Comparison of ENCODE assay signal across 18 mouse cellular contexts in the genomic region with DNA sequence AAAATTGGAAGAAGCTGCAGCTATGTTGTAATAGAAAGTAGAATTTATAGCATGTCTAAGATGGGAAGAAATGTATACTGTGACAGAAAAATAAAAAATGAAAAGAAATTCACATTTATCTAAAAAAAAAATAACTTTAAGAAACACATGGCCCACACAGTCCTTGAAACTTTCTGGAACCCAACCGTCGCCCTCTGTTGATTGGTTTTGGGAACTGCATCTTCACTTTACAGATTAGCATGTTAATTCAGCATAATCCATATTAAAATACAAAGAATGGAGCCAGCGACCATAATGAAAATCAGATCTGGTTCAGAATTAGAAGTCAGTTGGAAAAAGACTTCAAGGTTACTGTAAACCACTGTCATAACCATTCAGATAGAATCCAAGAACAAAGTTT.
A peak's percentile ranks its signal among the peaks of the same experiment; 100 is the strongest.
DNase-seq lines count a peak whose midpoint lies in the region; ATAC-seq and TF ChIP-seq lines count a peak whose summit lies in the region.
"Had no signal": no experiment of that assay in that cellular context is flagged by ENCODE, and none has a peak within 500 bp of the region (broad histone marks: within the 10 kb centered on the region; RNA-seq: fewer than 3 reads in every experiment).

No protein-coding gene starts in this region.

- 42% methylated on average over 3 of the region's 3 CpGs for WGBS in embryonic facial prominence, embryonic 14.5 days

- intact Hi-C loops in left cerebral cortex, adult 2 months (cut with DNase I), result no loop called here
- intact Hi-C loops in left cerebral cortex, postnatal 14 days (cut with DNase I), result no loop called here

- H3K27me3 ChIP-seq in E14TG2a.4 (ENCODE audit: insufficient read depth, low read length), result no peaks in the 10 kb centered on the region
- H3K27me3 ChIP-seq in embryonic facial prominence, embryonic 14.5 days (replicated peaks; ENCODE audit: control insufficient read depth, insufficient read depth, low read length), result no peaks in the 10 kb centered on the region
- H3K27me3 ChIP-seq: embryonic facial prominence, embryonic 13.5 days; heart, embryonic 15.5 days; hindbrain, embryonic 13.5 days had no signal

- no peak overlapping the region for H3K4me3 ChIP-seq in left cerebral cortex, adult 2 months
- H3K4me3 ChIP-seq in E14TG2a.4 (replicated peaks; ENCODE audit: low read length), result no peak overlapping the region
- no peak overlapping the region for H3K4me3 ChIP-seq in embryonic facial prominence, embryonic 14.5 days (ENCODE audit: low read depth, low read length)
- H3K4me3 ChIP-seq: embryonic facial prominence, embryonic 13.5 days; forebrain, embryonic 10.5 days; heart, embryonic 15.5 days; hindbrain, embryonic 13.5 days; midbrain, embryonic 10.5 days had no signal

- TF ChIP-seq CTCF in left cerebral cortex, adult 2 months (IDR thresholded peaks at IDR 0.05), result peak; percentile 46
- peak; percentile 29; the same call in 1 of the 2 replicates for TF ChIP-seq CTCF in E14TG2a.4 (conservative IDR thresholded peaks at IDR 0.05; ENCODE audit: low read length)

- H3K4me2 ChIP-seq in embryonic facial prominence, embryonic 14.5 days (ENCODE audit: low read depth, low read length), result no peak overlapping the region
- H3K4me2 ChIP-seq: embryonic facial prominence, embryonic 13.5 days; heart, embryonic 15.5 days; hindbrain, embryonic 13.5 days had no signal

- no peak overlapping the region for H3K27ac ChIP-seq in left cerebral cortex, adult 2 months
- H3K27ac ChIP-seq in embryonic facial prominence, embryonic 14.5 days (replicated peaks; ENCODE audit: low read depth, low read length), result no peak overlapping the region
- H3K27ac ChIP-seq: embryonic facial prominence, embryonic 13.5 days; forebrain, embryonic 10.5 days; heart, embryonic 15.5 days; hindbrain, embryonic 13.5 days; midbrain, embryonic 10.5 days had no signal

- DNase-seq in frontal cortex, postnatal 10 days (ENCODE audit: low spot score in 2 of 2), result no peak
- DNase-seq in left cerebral cortex, adult 2 months (ENCODE audit: extremely low spot score in 1 of 2, low spot score in 2 of 2), result no peak
- no peak for DNase-seq in left cerebral cortex, postnatal 14 days (ENCODE audit: low spot score in 2 of 2)
- peak; percentile 73 for DNase-seq in embryonic facial prominence, embryonic 14.5 days (ENCODE audit: low spot score)
- DNase-seq in testis, postnatal 14 days (ENCODE audit: low spot score), result no peak
- no peak for DNase-seq in ovary, postnatal 10 days (ENCODE audit: low spot score)
- DNase-seq: adrenal gland, adult 8-10 months; cerebellum, adult 9-11 months; heart, adult 11 months; kidney, adult 2 months; lung, postnatal 10 days had no signal

- H3K4me1 ChIP-seq in E14TG2a.4 (replicated peaks; ENCODE audit: low read depth, low read length), result no peaks in the 10 kb centered on the region
- H3K4me1 ChIP-seq in embryonic facial prominence, embryonic 14.5 days (ENCODE audit: control insufficient read depth, insufficient read depth, low read length), result no peaks in the 10 kb centered on the region
- H3K4me1 ChIP-seq: embryonic facial prominence, embryonic 13.5 days; forebrain, embryonic 10.5 days; heart, embryonic 15.5 days; hindbrain, embryonic 13.5 days; midbrain, embryonic 10.5 days had no signal

- H3K36me3 ChIP-seq in E14TG2a.4 (ENCODE audit: insufficient read depth, low read length), result no peaks in the 10 kb centered on the region
- H3K36me3 ChIP-seq in embryonic facial prominence, embryonic 14.5 days (ENCODE audit: control insufficient read depth, insufficient read depth, low read length), result no peaks in the 10 kb centered on the region
- H3K36me3 ChIP-seq: embryonic facial prominence, embryonic 13.5 days; forebrain, embryonic 10.5 days; heart, embryonic 15.5 days; hindbrain, embryonic 13.5 days; midbrain, embryonic 10.5 days had no signal

- no peaks in the 10 kb centered on the region for H3K9me3 ChIP-seq in E14TG2a.4 (ENCODE audit: low read length)
- H3K9me3 ChIP-seq in embryonic facial prominence, embryonic 14.5 days (ENCODE audit: control insufficient read depth, low read length), result no peaks in the 10 kb centered on the region
- H3K9me3 ChIP-seq: embryonic facial prominence, embryonic 13.5 days; forebrain, embryonic 10.5 days; heart, embryonic 15.5 days; hindbrain, embryonic 13.5 days; midbrain, embryonic 10.5 days had no signal

- ATAC-seq in frontal cortex, adult (ENCODE audit: low TSS enrichment), result peak; percentile 59; the same call in 1 of the 2 replicates
- ATAC-seq in embryonic facial prominence, embryonic 14.5 days (ENCODE audit: low read depth), result peak; percentile 12; the same call in 1 of the 2 replicates

- no peak overlapping the region for H3K9ac ChIP-seq in embryonic facial prominence, embryonic 14.5 days (ENCODE audit: low read depth, low read length)
- H3K9ac ChIP-seq: embryonic facial prominence, embryonic 13.5 days; heart, embryonic 15.5 days; hindbrain, embryonic 13.5 days had no signal
